Mouse (Mus musculus): ENCODE measurements around the gene Degs2.
"Not testable (repeated sequence)": the region's sequence is repeated elsewhere in the genome, so short reads cannot be mapped to it uniquely, and the experiment has no call there.

Gene Degs2

GRCm38 (mm10) chr12:108702185-108702584, at the start of gene Degs2:
Gene Degs2 (minus strand): TSS chr12:108702315.
- DNase-seq, result peak; percentile 79

- peak; percentile 9 for DNase-seq
Observed at GRCm38 (mm10) chr12:108751790-108752189, 49.7 kb upstream of the Degs2 start.

- no peak for DNase-seq
Observed at GRCm38 (mm10) chr12:108750226-108750625, 48.1 kb upstream of the Degs2 start.

GRCm38 (mm10) chr12:108749454-108749853, 47.3 kb upstream of the Degs2 start:
- no peak for DNase-seq

- DNase-seq, result no peak
Observed at GRCm38 (mm10) chr12:108749019-108749418, 46.9 kb upstream of the Degs2 start.

- no peak for DNase-seq
Observed at GRCm38 (mm10) chr12:108745990-108746389, 43.9 kb upstream of the Degs2 start.

GRCm38 (mm10) chr12:108742241-108742640, 40.1 kb upstream of the Degs2 start:
- no peak for DNase-seq

GRCm38 (mm10) chr12:108741472-108741871, 39.4 kb upstream of the Degs2 start:
- no peak for DNase-seq

GRCm38 (mm10) chr12:108738745-108739144, 36.6 kb upstream of the Degs2 start:
- DNase-seq, result no peak

- DNase-seq, result no peak
Observed at GRCm38 (mm10) chr12:108737838-108738237, 35.7 kb upstream of the Degs2 start.

- no peak for DNase-seq
Observed at GRCm38 (mm10) chr12:108734386-108734785, 32.3 kb upstream of the Degs2 start.

GRCm38 (mm10) chr12:108723841-108724240, 21.7 kb upstream of the Degs2 start:
- DNase-seq, result no peak

GRCm38 (mm10) chr12:108722464-108722863, 20.3 kb upstream of the Degs2 start:
- DNase-seq, result no peak

- no peak for DNase-seq
Observed at GRCm38 (mm10) chr12:108718485-108718884, 16.4 kb upstream of the Degs2 start.

GRCm38 (mm10) chr12:108715854-108716253, 13.7 kb upstream of the Degs2 start:
- DNase-seq, result no peak

GRCm38 (mm10) chr12:108713972-108714371, 11.9 kb upstream of the Degs2 start:
- not testable (repeated sequence) for DNase-seq

- no peak for DNase-seq
Observed at GRCm38 (mm10) chr12:108712481-108712880, 10.4 kb upstream of the Degs2 start.

- peak; percentile 68 for DNase-seq
Observed at GRCm38 (mm10) chr12:108710861-108711615, 8.9 kb upstream of the Degs2 start.

- peak; percentile 48 for DNase-seq
Observed at GRCm38 (mm10) chr12:108709964-108710765, 8.1 kb upstream of the Degs2 start.

GRCm38 (mm10) chr12:108709386-108709785, 7.3 kb upstream of the Degs2 start:
- no peak for DNase-seq

GRCm38 (mm10) chr12:108706129-108706528, 4.0 kb upstream of the Degs2 start:
- DNase-seq, result no peak

- no peak for DNase-seq
Observed at GRCm38 (mm10) chr12:108705486-108705885, 3.4 kb upstream of the Degs2 start.

- DNase-seq, result no peak
Observed at GRCm38 (mm10) chr12:108701221-108701620, 894 bp downstream of the Degs2 start.

- no peak for DNase-seq
Observed at GRCm38 (mm10) chr12:108700037-108700436, 2.1 kb downstream of the Degs2 start.

Measured in kidney, adult 18-20 months (tissue).